Mouse (Mus musculus) C2C12 (cell line): Measurements from ENCODE around the gene Scamp4.

ENCODE experiments used
- CEBPB ChIP-seq: IDR thresholded peaks from one replicate; pipeline ENCODE4 v1.6.1; 2011; ENCODE audit warnings: low read depth, mild to moderate bottlenecking, control low read depth, moderate library complexity
- CTCF ChIP-seq: IDR thresholded peaks from one replicate; pipeline ENCODE4 v1.5.1; 2011; ENCODE audit not compliant: control insufficient read depth, insufficient read depth, insufficient read length
- MAX ChIP-seq: IDR thresholded peaks from one replicate; pipeline ENCODE4 v1.6.1; 2011; ENCODE audit warnings: mild to moderate bottlenecking, control low read depth

DNA sequence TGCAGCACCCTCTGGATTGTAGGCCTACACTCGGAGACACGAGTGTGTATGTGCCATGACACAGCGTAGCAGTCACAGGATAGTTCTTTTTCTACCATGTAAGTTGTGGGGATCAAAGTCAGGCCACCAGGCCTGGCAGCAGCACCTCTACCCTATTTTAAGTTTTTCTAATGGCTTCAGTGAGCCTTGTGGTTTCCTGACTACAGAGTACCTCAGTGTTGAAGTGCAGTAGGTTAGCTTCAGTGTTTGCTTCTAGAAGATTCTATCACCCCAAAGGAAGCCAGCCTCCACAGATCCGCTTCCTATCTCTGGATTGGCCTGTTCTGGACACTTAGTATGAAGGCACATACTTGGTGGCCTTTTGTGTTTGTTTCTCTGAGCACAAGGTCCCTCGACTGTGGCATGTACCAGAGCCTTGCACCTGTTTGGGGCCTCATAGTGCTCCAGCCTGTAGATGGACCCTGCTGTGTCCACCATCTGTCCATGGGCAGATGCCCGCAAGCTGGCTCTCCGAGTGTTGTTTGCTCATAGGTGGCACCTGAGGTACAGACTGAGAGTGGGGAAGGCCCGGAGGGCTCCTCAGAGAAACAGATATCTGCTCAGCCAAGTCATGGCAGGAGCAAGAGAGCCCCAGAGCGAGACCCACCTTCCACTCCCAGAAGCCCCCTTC, 7.6 kb downstream of the Scamp4 start:
- no peak for TF ChIP-seq CTCF
- no peak for TF ChIP-seq MAX
- TF ChIP-seq CEBPB = no peak
